Mouse (Mus musculus): Measurements from ENCODE around the gene Zfand5. TPM values are rescaled to one million over a fixed set of nuclear protein-coding genes. Genes with fewer than 3 reads are reported as not detected.
"Not testable (repeated sequence)": the region's sequence is repeated elsewhere in the genome, so short reads cannot be mapped to it uniquely, and the experiment has no call there.

The Zfand5 gene
- polyA plus RNA-seq, 1 experiment = 6.3 TPM

DNA sequence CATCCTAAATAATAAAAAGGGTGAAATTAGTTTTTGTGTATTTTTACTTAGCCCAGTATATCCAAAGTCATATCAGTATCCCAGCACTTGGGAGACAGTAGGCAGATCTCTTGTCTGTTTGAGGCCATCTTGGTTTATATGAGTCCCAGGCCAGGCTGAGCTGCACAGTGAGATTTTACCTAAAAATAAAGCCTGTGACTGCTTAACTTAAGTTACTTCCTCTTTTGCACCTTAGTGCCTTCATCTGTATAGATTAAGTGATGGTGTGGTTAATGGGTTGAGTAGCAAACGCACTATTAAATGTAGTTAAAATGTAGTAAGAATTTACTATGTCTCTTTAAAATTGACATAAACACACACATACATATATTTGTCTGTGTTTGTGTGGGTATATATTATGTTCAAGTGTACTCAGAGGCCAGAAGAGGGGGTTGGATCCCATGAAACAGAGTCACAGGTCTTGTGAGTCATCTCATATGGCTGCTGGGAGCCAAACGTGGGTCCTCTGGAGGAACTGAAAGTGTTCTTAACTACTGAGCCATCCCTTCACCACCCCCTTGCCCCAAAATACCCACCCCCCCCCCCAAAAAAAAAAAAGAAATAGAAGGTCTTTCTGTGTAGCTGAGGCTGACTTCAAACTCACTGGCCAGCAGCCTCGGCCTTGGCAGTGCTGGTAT is 14.5 kb downstream of the Zfand5 start:
- no peak for TF ChIP-seq CTCF (IDR thresholded peaks at IDR 0.05; ENCODE audit: extremely low read depth, insufficient read depth, insufficient read length, insufficient replicate concordance)
- no peak for TF ChIP-seq POLR2A (IDR thresholded peaks at IDR 0.05; ENCODE audit: low read depth, low read length)
- Histone ChIP-seq H3K4me3 (ENCODE audit: extremely low read depth, insufficient read depth, insufficient read length) (no peak overlapping the region), H3K4me1 (ENCODE audit: control insufficient read depth, insufficient read depth, insufficient read length) (peaks cover 6% of the 10 kb centered on the region; the same call in 1 of the 2 replicates), H3K36me3 (ENCODE audit: control insufficient read depth, insufficient read depth, low read length) (peaks cover 1% of the 10 kb centered on the region; the same call in 1 of the 2 replicates), H3K27me3 (ENCODE audit: control insufficient read depth, insufficient read depth, low read length) (no peaks in the 10 kb centered on the region), H3K27ac (ENCODE audit: insufficient read depth, low read length) (0 out of 2 replicates have a peak overlapping the region, but pooled peaks have one; percentile 27)
- WGBS = 33% methylated on average over 3 of the region's 3 CpGs
- peak in 1 of 2 experiments; percentile 48 for DNase-seq (ENCODE audit: low read depth in 1 of 2, low spot score in 2 of 2)

DNA sequence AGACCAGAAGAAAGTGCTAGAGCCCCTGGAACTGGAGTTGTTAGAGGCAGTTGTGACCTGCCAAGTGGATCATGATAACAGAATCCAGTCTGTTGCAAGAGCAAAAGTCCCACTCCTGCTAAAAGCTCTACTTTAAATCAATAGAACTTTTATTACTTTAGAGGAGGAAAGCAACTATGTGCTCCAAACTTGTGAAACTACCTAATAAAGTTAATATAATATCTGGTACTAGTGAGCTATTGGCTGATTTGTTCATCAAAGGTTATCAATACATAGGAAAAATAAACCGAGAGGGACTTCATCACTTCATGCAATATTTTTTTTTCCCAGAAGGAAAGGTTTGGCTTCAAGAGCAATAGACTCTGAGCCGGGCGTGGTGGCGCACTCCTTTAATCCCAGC is 25.3 kb downstream of the Zfand5 start:
- DNase-seq (ENCODE audit: low read depth in 1 of 2, low spot score in 2 of 2) = no peak

DNA sequence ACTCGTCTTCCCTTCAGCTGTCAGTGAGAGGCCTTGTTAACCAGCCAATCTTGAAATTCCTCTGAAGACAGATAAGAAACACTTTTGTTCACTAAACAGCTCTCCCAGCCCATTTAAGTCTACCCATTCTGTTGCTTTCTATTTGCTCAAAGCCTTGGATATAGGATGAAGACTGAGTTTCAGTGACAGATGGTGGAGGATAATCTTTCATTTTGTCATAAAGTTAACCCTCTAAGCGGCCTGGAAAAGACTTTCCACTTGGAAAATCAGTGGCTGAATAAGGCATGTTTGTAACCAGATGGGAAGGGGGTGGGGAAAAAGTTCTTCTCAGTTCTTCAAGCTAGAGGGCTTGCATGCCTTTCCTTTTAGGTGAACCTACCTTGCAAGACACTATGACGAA is 29.7 kb downstream of the Zfand5 start:
- H3K36me3 ChIP-seq (ENCODE audit: control insufficient read depth, insufficient read depth, low read length) = no peaks in the 10 kb centered on the region
- H3K4me1 ChIP-seq (ENCODE audit: control insufficient read depth, insufficient read depth, insufficient read length) = no peaks in the 10 kb centered on the region
- H3K4me3 ChIP-seq (ENCODE audit: extremely low read depth, insufficient read depth, insufficient read length) = no peak overlapping the region
- H3K27me3 ChIP-seq (ENCODE audit: control insufficient read depth, insufficient read depth, low read length) = no peaks in the 10 kb centered on the region
- 81% methylated on average over 3 of the region's 3 CpGs for WGBS
- no peak for TF ChIP-seq POLR2A (IDR thresholded peaks at IDR 0.05; ENCODE audit: low read depth, low read length)
- TF ChIP-seq CTCF (IDR thresholded peaks at IDR 0.05; ENCODE audit: extremely low read depth, insufficient read depth, insufficient read length, insufficient replicate concordance) = no peak
- no peak for DNase-seq (ENCODE audit: low read depth in 1 of 2, low spot score in 2 of 2)
- H3K27ac ChIP-seq (ENCODE audit: insufficient read depth, low read length) = no peak overlapping the region

More for the DNA sequence above, 25.3 kb downstream of the Zfand5 start:
- Histone ChIP-seq H3K27ac (ENCODE audit: insufficient read depth, low read length) (no peak overlapping the region), H3K36me3 (ENCODE audit: control insufficient read depth, insufficient read depth, low read length) (no peaks in the 10 kb centered on the region), H3K4me3 (ENCODE audit: extremely low read depth, insufficient read depth, insufficient read length) (no peak overlapping the region), H3K4me1 (ENCODE audit: control insufficient read depth, insufficient read depth, insufficient read length) (no peaks in the 10 kb centered on the region), H3K27me3 (ENCODE audit: control insufficient read depth, insufficient read depth, low read length) (no peaks in the 10 kb centered on the region)
- WGBS = 90% methylated on average over 4 of the region's 4 CpGs
- no peak for TF ChIP-seq CTCF (IDR thresholded peaks at IDR 0.05; ENCODE audit: extremely low read depth, insufficient read depth, insufficient read length, insufficient replicate concordance)
- TF ChIP-seq POLR2A (IDR thresholded peaks at IDR 0.05; ENCODE audit: low read depth, low read length) = no peak

DNA sequence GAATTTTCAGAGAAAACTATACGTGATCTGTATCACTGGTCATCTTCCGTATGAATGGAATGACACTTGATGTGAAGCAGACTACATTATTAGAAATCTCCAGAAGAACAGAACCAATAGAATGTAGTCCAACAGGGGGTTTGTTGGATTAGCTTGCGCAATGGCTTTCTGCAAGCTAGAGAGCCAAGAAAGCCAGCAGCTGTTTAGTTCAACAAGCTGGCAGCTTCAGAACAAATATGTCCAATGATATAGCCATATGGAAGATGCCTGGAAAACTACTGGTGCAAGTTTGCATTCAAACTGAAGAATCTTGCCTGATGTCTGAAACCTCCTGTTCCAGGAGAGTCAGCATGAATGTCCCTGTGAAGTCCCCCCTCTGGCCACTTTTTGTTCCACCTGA is 35.7 kb downstream of the Zfand5 start:
- no peak overlapping the region for H3K27ac ChIP-seq (ENCODE audit: insufficient read depth, low read length)
- 92% methylated on average over 3 of the region's 3 CpGs for WGBS
- TF ChIP-seq CTCF (IDR thresholded peaks at IDR 0.05; ENCODE audit: extremely low read depth, insufficient read depth, insufficient read length, insufficient replicate concordance) (no peak), POLR2A (IDR thresholded peaks at IDR 0.05; ENCODE audit: low read depth, low read length) (no peak)
- DNase-seq (ENCODE audit: low read depth in 1 of 2, low spot score in 2 of 2) = no peak
- H3K4me3 ChIP-seq (ENCODE audit: extremely low read depth, insufficient read depth, insufficient read length) = no peak overlapping the region
- H3K36me3 ChIP-seq (ENCODE audit: control insufficient read depth, insufficient read depth, low read length) = no peaks in the 10 kb centered on the region
- H3K27me3 ChIP-seq (ENCODE audit: control insufficient read depth, insufficient read depth, low read length) = no peaks in the 10 kb centered on the region
- H3K4me1 ChIP-seq (ENCODE audit: control insufficient read depth, insufficient read depth, insufficient read length) = no peaks in the 10 kb centered on the region

DNA sequence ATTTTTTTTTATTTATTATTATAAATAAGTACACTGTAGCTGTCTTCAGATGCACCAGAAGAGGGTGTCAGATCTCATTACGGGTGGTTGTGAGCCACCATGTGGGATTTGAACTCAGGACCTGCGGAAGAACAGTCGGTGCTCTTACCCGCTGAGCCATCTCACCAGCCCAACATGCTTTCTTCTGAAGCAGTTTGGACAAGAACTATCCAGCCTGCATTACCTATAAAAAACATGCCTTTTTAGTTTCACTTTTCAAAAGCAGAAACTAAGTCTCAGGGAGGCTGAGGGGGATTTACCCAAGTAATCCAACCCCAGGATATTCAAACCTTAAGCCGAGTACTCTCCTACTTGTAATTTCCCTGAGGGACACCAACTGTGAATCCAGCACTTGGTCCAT is 38.3 kb downstream of the Zfand5 start:
- not testable (repeated sequence) for H3K4me3 ChIP-seq (ENCODE audit: extremely low read depth, insufficient read depth, insufficient read length); H3K4me1 ChIP-seq (ENCODE audit: control insufficient read depth, insufficient read depth, insufficient read length); H3K36me3 ChIP-seq (ENCODE audit: control insufficient read depth, insufficient read depth, low read length); H3K27ac ChIP-seq (ENCODE audit: insufficient read depth, low read length); DNase-seq (ENCODE audit: low read depth in 1 of 2, low spot score in 2 of 2); H3K27me3 ChIP-seq (ENCODE audit: control insufficient read depth, insufficient read depth, low read length)
- 84% methylated on average over 5 of the region's 5 CpGs for WGBS

DNA sequence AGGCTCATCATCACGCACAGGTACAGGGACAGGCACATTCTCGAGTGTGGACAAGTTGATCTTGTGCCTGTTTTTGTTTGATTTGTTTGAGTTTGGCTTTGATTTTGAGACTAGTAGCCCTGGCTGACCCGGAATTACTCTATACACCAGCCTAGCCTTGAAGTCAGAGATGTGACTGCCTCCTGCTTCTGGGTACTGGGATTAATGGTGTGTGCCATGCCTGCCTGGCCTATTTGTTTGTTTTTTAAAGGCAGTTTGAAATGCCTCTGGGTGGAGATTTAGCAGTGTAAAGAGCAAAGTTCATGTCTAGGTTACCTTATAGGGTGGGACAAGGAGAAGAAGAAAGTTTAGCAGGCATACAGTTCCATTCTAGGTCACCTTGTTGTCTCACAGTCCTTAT is 43.6 kb downstream of the Zfand5 start:
- WGBS = 84% methylated on average over 3 of the region's 3 CpGs
- H3K27ac ChIP-seq (ENCODE audit: insufficient read depth, low read length) = no peak overlapping the region
- H3K4me3 ChIP-seq (ENCODE audit: extremely low read depth, insufficient read depth, insufficient read length) = no peak overlapping the region
- no peaks in the 10 kb centered on the region for H3K4me1 ChIP-seq (ENCODE audit: control insufficient read depth, insufficient read depth, insufficient read length)
- no peak for TF ChIP-seq POLR2A (IDR thresholded peaks at IDR 0.05; ENCODE audit: low read depth, low read length)
- TF ChIP-seq CTCF (IDR thresholded peaks at IDR 0.05; ENCODE audit: extremely low read depth, insufficient read depth, insufficient read length, insufficient replicate concordance) = no peak
- H3K27me3 ChIP-seq (ENCODE audit: control insufficient read depth, insufficient read depth, low read length) = no peaks in the 10 kb centered on the region
- H3K36me3 ChIP-seq (ENCODE audit: control insufficient read depth, insufficient read depth, low read length) = no peaks in the 10 kb centered on the region
- DNase-seq (ENCODE audit: low read depth in 1 of 2, low spot score in 2 of 2) = no peak

DNA sequence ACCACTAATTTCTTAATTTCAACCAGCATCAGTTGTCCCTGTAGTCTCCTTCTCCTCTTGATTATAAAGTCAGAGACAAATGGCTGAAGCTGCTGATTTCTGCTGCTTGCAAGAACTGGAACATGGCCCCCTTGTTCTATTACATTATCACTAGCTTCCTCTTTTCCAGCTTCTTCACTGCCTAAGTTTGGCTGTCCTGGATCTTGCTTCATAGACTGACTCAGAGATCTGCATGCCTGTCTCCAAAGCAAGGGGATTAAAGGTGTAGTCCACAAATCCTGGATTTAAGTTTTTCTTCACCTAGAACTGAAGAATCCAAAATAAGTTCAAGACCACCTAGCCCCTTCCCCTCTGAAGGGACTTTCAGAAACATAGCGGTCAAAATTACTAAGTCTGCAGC is 47.5 kb downstream of the Zfand5 start:
- Histone ChIP-seq H3K27ac (ENCODE audit: insufficient read depth, low read length) (no peak overlapping the region), H3K27me3 (ENCODE audit: control insufficient read depth, insufficient read depth, low read length) (no peaks in the 10 kb centered on the region), H3K4me3 (ENCODE audit: extremely low read depth, insufficient read depth, insufficient read length) (no peak overlapping the region), H3K36me3 (ENCODE audit: control insufficient read depth, insufficient read depth, low read length) (no peaks in the 10 kb centered on the region), H3K4me1 (ENCODE audit: control insufficient read depth, insufficient read depth, insufficient read length) (no peaks in the 10 kb centered on the region)
- WGBS = 90% methylated on average over 1 of the region's 1 CpGs
- no peak for DNase-seq (ENCODE audit: low read depth in 1 of 2, low spot score in 2 of 2)
- TF ChIP-seq POLR2A (IDR thresholded peaks at IDR 0.05; ENCODE audit: low read depth, low read length) (no peak), CTCF (IDR thresholded peaks at IDR 0.05; ENCODE audit: extremely low read depth, insufficient read depth, insufficient read length, insufficient replicate concordance) (no peak)
